10 mouse cellular contexts compared by ENCODE assay signal in genomic region chr10:121290682-121291078, GRCm38 (mm10).
DNase-seq lines count a peak whose midpoint lies in the region; ATAC-seq lines count a peak whose summit lies in the region.
"Had no signal": no experiment of that assay in that cellular context is flagged by ENCODE, and none has a peak within 500 bp of the region (broad histone marks: within the 10 kb centered on the region; RNA-seq: fewer than 3 reads in every experiment).

No protein-coding gene starts in this region.

- no peaks in the 10 kb centered on the region for H3K9me3 ChIP-seq in heart, embryonic 15.5 days (replicated peaks)
- H3K9me3 ChIP-seq in forebrain, embryonic 15.5 days: no peaks in the 10 kb centered on the region
- H3K9me3 ChIP-seq: embryonic facial prominence, embryonic 12.5 days had no signal

- peak overlapping the region; percentile 32 for H3K4me2 ChIP-seq in heart, embryonic 15.5 days
- peak overlapping the region; percentile 40 for H3K4me2 ChIP-seq in forebrain, embryonic 15.5 days (replicated peaks)
- H3K4me2 ChIP-seq: embryonic facial prominence, embryonic 12.5 days had no signal

- 40% methylated on average over 20 of the region's 20 CpGs for WGBS in heart, embryonic 15.5 days
- WGBS in forebrain, embryonic 15.5 days: 6% methylated on average over 20 of the region's 20 CpGs

- no peaks in the 10 kb centered on the region for H3K36me3 ChIP-seq in heart, embryonic 15.5 days
- peaks cover 18% of the 10 kb centered on the region for H3K36me3 ChIP-seq in forebrain, embryonic 15.5 days
- H3K36me3 ChIP-seq: embryonic facial prominence, embryonic 12.5 days had no signal

- no peak for DNase-seq in heart, adult 9 months (ENCODE audit: low spot score in 2 of 2)
- DNase-seq in left cerebral cortex, adult 9 months (ENCODE audit: low spot score in 2 of 2): peak; percentile 64 to 87
- DNase-seq in right cerebral cortex, adult 2 months (ENCODE audit: low spot score in 2 of 2): peak; percentile 79 to 85
- DNase-seq in adrenal gland, postnatal 14 days: no peak
- no peak for DNase-seq in embryo, embryonic 10.5 days (ENCODE audit: low spot score)
- no peak for DNase-seq in lung, adult 18-20 months
- DNase-seq: adrenal gland, adult 8-10 months had no signal

- no peak for ATAC-seq in heart, embryonic 15.5 days (replicated peaks; ENCODE audit: insufficient number of reproducible peaks, insufficient read depth, low FRiP score, low read depth)
- ATAC-seq in forebrain, embryonic 15.5 days (replicated peaks): peak; percentile 89

- no peak overlapping the region for H3K9ac ChIP-seq in heart, embryonic 15.5 days
- 0 out of 2 replicates have a peak overlapping the region, but pooled peaks have one; percentile 19 for H3K9ac ChIP-seq in forebrain, embryonic 15.5 days (replicated peaks)
- H3K9ac ChIP-seq: embryonic facial prominence, embryonic 12.5 days had no signal

- peaks cover 6% of the 10 kb centered on the region for H3K4me1 ChIP-seq in heart, embryonic 15.5 days (replicated peaks)
- peaks cover 17% of the 10 kb centered on the region for H3K4me1 ChIP-seq in forebrain, embryonic 15.5 days
- H3K4me1 ChIP-seq: embryonic facial prominence, embryonic 12.5 days had no signal

- no peak overlapping the region for H3K4me3 ChIP-seq in heart, embryonic 15.5 days
- H3K4me3 ChIP-seq in forebrain, embryonic 15.5 days: peak overlapping the region; percentile 25
- H3K4me3 ChIP-seq: embryonic facial prominence, embryonic 12.5 days had no signal

- no peaks in the 10 kb centered on the region for H3K27me3 ChIP-seq in heart, embryonic 15.5 days
- H3K27me3 ChIP-seq in forebrain, embryonic 15.5 days: peaks cover 3% of the 10 kb centered on the region; the same call in 1 of the 2 replicates
- H3K27me3 ChIP-seq: embryonic facial prominence, embryonic 12.5 days had no signal

- no peak overlapping the region for H3K27ac ChIP-seq in heart, embryonic 15.5 days
- peak overlapping the region; percentile 65 for H3K27ac ChIP-seq in forebrain, embryonic 15.5 days (replicated peaks)
- H3K27ac ChIP-seq: embryonic facial prominence, embryonic 12.5 days had no signal

Comparison
In these comparisons a context has a peak if more than half of its experiments do, and no peak if none do; other contexts are left out.
1. DNase-seq: peak in left cerebral cortex, adult 9 months (2 of 2) and right cerebral cortex, adult 2 months (2 of 2); none in heart, adult 9 months (0 of 2), adrenal gland, postnatal 14 days (single experiment), embryo, embryonic 10.5 days (single experiment) and lung, adult 18-20 months (0 of 2).